Mouse (Mus musculus) forebrain, embryonic 12.5 days (tissue): Measurements from ENCODE around the gene Slc9b1. TPM values are rescaled to one million over a fixed set of nuclear protein-coding genes. Genes with fewer than 3 reads are reported as not detected.

Source experiments
- ATAC-seq: fragments of 200-750 bp; cut with Nextera tagmentation; 2 replicates; pipeline ENCODE4 v1.8.0; 2017; ENCODE audit warnings: moderate TSS enrichment; ENCODE audit not compliant: low FRiP score
- H3K27ac ChIP-seq: fragments of 300-500 bp; sonication (generic); 2 replicates; pipeline ENCODE4 v1.5.1; 2016; ENCODE audit warnings: mild to moderate bottlenecking
- H3K27me3 ChIP-seq: fragments of 300-500 bp; sonication (generic); 2 replicates; pipeline ENCODE4 v1.6.1; 2016; ENCODE audit warnings: mild to moderate bottlenecking
- H3K36me3 ChIP-seq: fragments of 300-500 bp; sonication (generic); replicated peaks from 2 replicates; pipeline ENCODE4 v1.6.1; 2016; ENCODE audit warnings: mild to moderate bottlenecking
- H3K4me1 ChIP-seq: fragments of 300-500 bp; sonication (generic); 2 replicates; pipeline ENCODE4 v1.6.1; 2016
- H3K4me2 ChIP-seq: fragments of 300-500 bp; sonication (generic); 2 replicates; pipeline ENCODE4 v1.6.1; 2016; ENCODE audit warnings: mild to moderate bottlenecking, moderate library complexity
- H3K4me3 ChIP-seq: fragments of 300-500 bp; sonication (generic); replicated peaks from 2 replicates; pipeline ENCODE4 v1.5.1; 2016; ENCODE audit warnings: mild to moderate bottlenecking
- H3K9ac ChIP-seq: fragments of 300-500 bp; sonication (generic); 2 replicates; pipeline ENCODE4 v1.6.1; 2016; ENCODE audit warnings: mild to moderate bottlenecking
- H3K9me3 ChIP-seq: fragments of 300-500 bp; sonication (generic); 2 replicates; pipeline ENCODE4 v1.6.1; 2016
- WGBS: fragments of 180-500 bp; shearing (Covaris S2); methylation state at CpG from one replicate; pipeline ENCODE4 v1.1.7; 2016; 5-methylcytosine and 5-hydroxymethylcytosine counted together
- polyA plus RNA-seq: library from polyadenylated mRNA; unstranded; fragments of >200 nt; fragmentation: Nextera tagmentation; extraction: Ambion mirVana; gene quantifications from 2 replicates; pipeline ENCODE4 v1.2.1, GENCODE M21; 2016

The Slc9b1 gene
- 0.31 TPM in 1 of 2 replicates, not detected in the other for polyA plus RNA-seq

- H3K27ac ChIP-seq, result no peak within 1 kb of the TSS
- no peak for ATAC-seq
- WGBS, result 85% methylated on average over 14 of the region's 14 CpGs
- H3K27me3 ChIP-seq, result no peaks in the 10 kb centered on the region
- H3K4me1 ChIP-seq, result no peaks in the 10 kb centered on the region
- no peak within 1 kb of the TSS for H3K4me3 ChIP-seq
- H3K4me2 ChIP-seq, result no peak within 1 kb of the TSS
- H3K9me3 ChIP-seq, result no peaks in the 10 kb centered on the region
- no peaks in the 10 kb centered on the region for H3K36me3 ChIP-seq
- H3K9ac ChIP-seq, result no peak within 1 kb of the TSS
These were observed at the start of gene Slc9b1 for GRCm38 (mm10) chr3:135347739-135348264. TSS of gene Slc9b1 (plus strand) at chr3:135348029.

DNA sequence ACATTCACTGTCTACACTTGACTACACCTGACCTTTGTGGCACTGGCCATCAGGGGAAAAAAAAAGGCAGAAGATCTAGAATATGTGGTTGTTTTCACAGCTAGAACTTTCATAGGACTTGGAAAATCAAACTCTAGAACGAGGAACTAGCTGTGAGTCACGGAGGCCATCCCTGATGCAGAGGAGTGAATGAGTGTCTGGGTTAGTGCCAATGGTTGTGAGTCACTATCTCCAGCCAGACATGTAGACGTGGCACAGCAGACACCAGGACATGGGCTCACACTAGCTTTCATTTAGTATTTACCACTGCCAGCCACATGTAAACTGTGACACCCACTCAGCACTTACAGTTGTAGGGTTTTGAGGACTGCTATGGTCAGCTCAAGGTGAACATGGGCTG, 49.3 kb upstream of the Slc9b1 start:
- ATAC-seq, result no peak
- 86% methylated on average over 3 of the region's 3 CpGs for WGBS
- H3K27me3 ChIP-seq, result no peaks in the 10 kb centered on the region
- H3K36me3 ChIP-seq, result no peaks in the 10 kb centered on the region
- no peak overlapping the region for H3K4me3 ChIP-seq
- no peak overlapping the region for H3K9ac ChIP-seq
- H3K27ac ChIP-seq, result no peak overlapping the region
- H3K4me1 ChIP-seq, result peaks cover 10% of the 10 kb centered on the region
- no peak overlapping the region for H3K4me2 ChIP-seq
- no peaks in the 10 kb centered on the region for H3K9me3 ChIP-seq

DNA sequence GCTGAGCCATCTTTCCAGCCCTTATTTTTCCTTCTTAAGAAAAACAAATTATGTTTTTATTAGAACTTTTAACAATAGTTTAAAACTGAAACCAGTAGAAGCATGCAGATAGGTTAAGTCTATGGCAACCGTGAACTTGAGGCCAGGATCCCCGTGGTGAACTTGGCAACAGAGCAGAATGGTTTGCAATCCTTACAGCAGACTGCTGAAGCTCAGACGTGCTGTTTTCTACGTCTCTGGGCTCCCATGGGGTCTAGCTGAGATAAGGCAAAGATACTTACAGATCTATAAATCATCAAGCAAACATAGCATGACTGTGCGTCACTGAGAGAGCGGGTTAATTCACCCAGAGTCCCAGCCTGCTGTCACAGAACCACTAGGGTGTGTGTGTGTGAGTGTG, 47.7 kb upstream of the Slc9b1 start:
- ATAC-seq, result no peak
- Histone ChIP-seq H3K4me1 (peaks cover 18% of the 10 kb centered on the region), H3K36me3 (no peaks in the 10 kb centered on the region), H3K4me3 (no peak overlapping the region), H3K4me2 (no peak overlapping the region), H3K27ac (no peak overlapping the region), H3K9ac (no peak overlapping the region), H3K9me3 (no peaks in the 10 kb centered on the region), H3K27me3 (no peaks in the 10 kb centered on the region)
- 80% methylated on average over 6 of the region's 6 CpGs for WGBS

DNA sequence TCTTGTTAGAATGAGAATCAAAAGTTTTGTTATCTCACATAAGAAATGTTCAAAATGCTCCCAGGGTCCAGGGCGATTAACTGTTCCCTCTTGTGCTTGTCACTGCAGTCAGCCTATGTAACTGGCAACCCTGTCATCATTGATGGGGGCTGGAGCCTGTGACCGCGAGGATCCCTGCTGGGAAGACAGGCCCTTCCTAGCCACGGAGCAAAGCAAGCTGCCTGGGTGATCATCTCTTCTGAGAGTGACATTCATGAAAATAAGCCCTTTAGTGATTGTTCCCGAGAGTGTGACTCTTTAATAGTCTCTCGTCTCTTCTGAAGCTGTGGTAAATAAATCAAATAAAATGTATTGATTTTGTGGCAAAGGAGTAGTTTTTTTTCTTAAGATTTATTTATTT, 43.8 kb upstream of the Slc9b1 start:
- H3K27ac ChIP-seq, result no peak overlapping the region
- 6% methylated on average over 6 of the region's 6 CpGs for WGBS
- H3K4me3 ChIP-seq, result no peak overlapping the region
- peaks cover 32% of the 10 kb centered on the region for H3K4me1 ChIP-seq
- H3K9ac ChIP-seq, result no peak overlapping the region
- H3K27me3 ChIP-seq, result 0 out of 2 replicates have a peak, but pooled peaks cover 4% of the 10 kb centered on the region
- no peak overlapping the region for H3K4me2 ChIP-seq
- ATAC-seq, result no peak; the same call in 1 of the 2 replicates
- H3K36me3 ChIP-seq, result no peaks in the 10 kb centered on the region
- H3K9me3 ChIP-seq, result no peaks in the 10 kb centered on the region

DNA sequence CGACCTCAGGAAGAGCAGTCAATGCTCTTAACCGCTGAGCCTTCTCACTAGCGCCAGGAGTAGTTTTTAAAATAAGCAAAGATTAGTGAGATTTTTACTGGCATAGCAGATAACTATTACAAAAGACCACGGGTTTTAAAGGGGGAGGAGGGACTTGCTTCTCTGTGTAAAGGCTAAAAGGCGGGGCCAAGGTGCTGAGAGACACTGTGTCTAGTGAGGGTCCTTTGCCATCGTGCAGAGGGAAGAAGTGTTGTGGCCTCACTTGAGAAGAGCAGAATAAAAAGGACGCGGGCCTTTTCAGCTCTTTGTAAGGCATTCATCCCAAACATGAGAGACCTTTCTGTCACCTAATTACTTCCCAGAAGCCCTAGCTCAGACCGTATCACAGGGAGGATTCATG, 43.3 kb upstream of the Slc9b1 start:
- Histone ChIP-seq H3K4me2 (no peak overlapping the region), H3K9me3 (no peaks in the 10 kb centered on the region), H3K4me1 (peaks cover 32% of the 10 kb centered on the region), H3K36me3 (no peaks in the 10 kb centered on the region), H3K9ac (no peak overlapping the region), H3K27me3 (0 out of 2 replicates have a peak, but pooled peaks cover 4% of the 10 kb centered on the region), H3K27ac (0 out of 2 replicates have a peak overlapping the region, but pooled peaks have one; percentile 46), H3K4me3 (no peak overlapping the region)
- peak; percentile 43; the same call in 1 of the 2 replicates for ATAC-seq
- WGBS, result 5% methylated on average over 9 of the region's 9 CpGs

- Histone ChIP-seq H3K4me1 (peaks cover 32% of the 10 kb centered on the region), H3K9me3 (no peaks in the 10 kb centered on the region), H3K36me3 (no peaks in the 10 kb centered on the region), H3K4me2 (peak within 1 kb of the TSS; percentile 64), H3K9ac (peak within 1 kb of the TSS; percentile 40), H3K4me3 (peak within 1 kb of the TSS; percentile 37), H3K27ac (no peak within 1 kb of the TSS), H3K27me3 (0 out of 2 replicates have a peak, but pooled peaks cover 4% of the 10 kb centered on the region)
- WGBS, result 9% methylated on average over 26 of the region's 28 CpGs
- ATAC-seq, result peak; percentile 76
These were observed 40.2 kb upstream of the Slc9b1 start, which contains the start of gene Slc9b2 for GRCm38 (mm10) chr3:135307411-135308259. TSS of gene Slc9b2 (plus strand) at chr3:135307700.

GRCm38 (mm10) chr3:135312916-135313491, 34.8 kb upstream of the Slc9b1 start:
- Histone ChIP-seq H3K9me3 (no peaks in the 10 kb centered on the region), H3K9ac (no peak overlapping the region), H3K4me2 (0 out of 2 replicates have a peak overlapping the region, but pooled peaks have one; percentile 10), H3K4me3 (no peak overlapping the region), H3K27ac (0 out of 2 replicates have a peak overlapping the region, but pooled peaks have one; percentile 19), H3K36me3 (no peaks in the 10 kb centered on the region), H3K4me1 (peaks cover 9% of the 10 kb centered on the region), H3K27me3 (no peaks in the 10 kb centered on the region)
- 5% methylated on average over 2 of the region's 2 CpGs for WGBS
- peak; percentile 64; the same call in 1 of the 2 replicates for ATAC-seq

GRCm38 (mm10) chr3:135313727-135314126, 34.1 kb upstream of the Slc9b1 start:
- Histone ChIP-seq H3K4me2 (no peak overlapping the region), H3K27ac (no peak overlapping the region), H3K9me3 (no peaks in the 10 kb centered on the region), H3K4me3 (no peak overlapping the region), H3K9ac (no peak overlapping the region), H3K4me1 (peaks cover 9% of the 10 kb centered on the region), H3K36me3 (no peaks in the 10 kb centered on the region), H3K27me3 (no peaks in the 10 kb centered on the region)
- WGBS, result 39% methylated on average over 2 of the region's 2 CpGs
- ATAC-seq, result peak; percentile 73; the same call in 1 of the 2 replicates

- Histone ChIP-seq H3K27me3 (no peaks in the 10 kb centered on the region), H3K9ac (no peak overlapping the region), H3K4me2 (no peak overlapping the region), H3K9me3 (no peaks in the 10 kb centered on the region), H3K36me3 (no peaks in the 10 kb centered on the region), H3K4me1 (peaks cover 9% of the 10 kb centered on the region), H3K27ac (no peak overlapping the region), H3K4me3 (no peak overlapping the region)
- no peak for ATAC-seq
- 75% methylated on average over 2 of the region's 2 CpGs for WGBS
These were observed 33.0 kb upstream of the Slc9b1 start for GRCm38 (mm10) chr3:135314811-135315210.

DNA sequence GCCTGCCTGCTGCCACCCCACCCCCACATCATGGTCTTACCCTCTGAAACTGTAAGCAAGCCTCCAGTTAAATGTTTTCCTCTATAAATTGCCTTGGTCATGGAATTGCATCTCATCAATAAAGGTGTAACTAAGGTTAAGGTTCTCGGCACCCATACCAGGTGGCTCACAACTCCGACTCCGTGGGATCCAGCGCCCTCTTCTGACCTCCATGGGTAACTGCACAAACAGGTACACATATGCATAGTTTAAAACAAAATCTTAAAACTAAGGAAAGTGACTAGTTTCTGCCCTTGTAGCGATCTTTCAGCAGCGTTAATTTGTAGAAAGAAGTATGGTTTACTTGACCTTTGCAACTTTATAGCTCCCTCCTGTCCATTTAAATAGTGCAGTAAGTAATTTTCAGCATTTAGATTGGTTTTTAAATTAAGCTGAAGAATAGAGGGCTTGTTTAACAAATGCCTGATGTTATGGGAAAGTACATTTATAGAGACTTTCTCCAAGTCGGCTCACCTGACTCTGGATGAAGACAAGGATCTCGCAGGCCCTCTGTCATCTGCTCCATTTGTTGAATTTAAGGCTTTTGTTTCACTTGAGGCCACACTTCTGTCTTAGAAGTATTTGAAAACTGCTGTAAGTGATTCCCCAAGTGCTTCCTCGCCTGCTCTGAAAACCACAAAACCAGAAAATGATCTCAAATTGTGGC, 32.0 kb upstream of the Slc9b1 start:
- no peak overlapping the region for H3K4me2 ChIP-seq
- WGBS, result 93% methylated on average over 9 of the region's 9 CpGs
- H3K27me3 ChIP-seq, result no peaks in the 10 kb centered on the region
- no peak overlapping the region for H3K9ac ChIP-seq
- no peak for ATAC-seq
- H3K27ac ChIP-seq, result no peak overlapping the region
- H3K9me3 ChIP-seq, result no peaks in the 10 kb centered on the region
- no peak overlapping the region for H3K4me3 ChIP-seq
- H3K4me1 ChIP-seq, result peaks cover 9% of the 10 kb centered on the region
- no peaks in the 10 kb centered on the region for H3K36me3 ChIP-seq

DNA sequence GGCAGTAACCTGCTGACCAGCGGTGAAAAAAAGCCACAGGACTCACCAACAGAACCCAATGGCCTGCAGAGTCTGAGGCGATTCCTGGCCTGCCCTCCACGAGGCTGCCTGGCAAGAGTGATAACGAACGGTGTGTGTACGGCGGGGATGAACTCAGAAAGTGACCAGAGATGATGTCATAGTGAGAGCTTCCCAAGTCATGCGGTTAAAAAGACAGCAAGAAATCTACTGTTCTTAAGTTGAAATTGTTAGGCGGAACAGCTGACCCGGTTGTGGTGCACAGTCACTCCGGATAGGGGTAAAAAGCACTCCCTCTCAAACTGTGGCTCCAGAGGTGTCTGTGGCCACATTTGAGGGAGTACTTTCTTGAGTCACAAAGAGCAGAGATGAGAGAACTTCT, 29.5 kb upstream of the Slc9b1 start:
- Histone ChIP-seq H3K4me1 (0 out of 2 replicates have a peak, but pooled peaks cover 3% of the 10 kb centered on the region), H3K9me3 (no peaks in the 10 kb centered on the region), H3K27me3 (no peaks in the 10 kb centered on the region), H3K9ac (no peak overlapping the region), H3K4me3 (no peak overlapping the region), H3K27ac (no peak overlapping the region), H3K4me2 (no peak overlapping the region), H3K36me3 (no peaks in the 10 kb centered on the region)
- 86% methylated on average over 11 of the region's 11 CpGs for WGBS
- no peak for ATAC-seq

- Histone ChIP-seq H3K4me3 (no peak overlapping the region), H3K27ac (no peak overlapping the region), H3K4me1 (no peaks in the 10 kb centered on the region), H3K9me3 (no peaks in the 10 kb centered on the region), H3K9ac (no peak overlapping the region), H3K36me3 (no peaks in the 10 kb centered on the region), H3K4me2 (no peak overlapping the region), H3K27me3 (no peaks in the 10 kb centered on the region)
- 60% methylated on average over 6 of the region's 6 CpGs for WGBS
- ATAC-seq, result no peak
These were observed 23.5 kb upstream of the Slc9b1 start for GRCm38 (mm10) chr3:135324354-135324753.
